Mouse (Mus musculus) ovary, postnatal 10 days (tissue): ENCODE measurements around the gene Senp2.

Experiments
- DNase-seq: peaks from one replicate; pipeline ENCODE4 v3.0.0; 2022; ENCODE audit warnings: low spot score

Gene Senp2

GRCm38 (mm10) chr16:22027474-22027873 is 18.2 kb downstream of the Senp2 start:
- no peak for DNase-seq

GRCm38 (mm10) chr16:22038554-22038953 is 29.3 kb downstream of the Senp2 start:
- no peak for DNase-seq

DNA sequence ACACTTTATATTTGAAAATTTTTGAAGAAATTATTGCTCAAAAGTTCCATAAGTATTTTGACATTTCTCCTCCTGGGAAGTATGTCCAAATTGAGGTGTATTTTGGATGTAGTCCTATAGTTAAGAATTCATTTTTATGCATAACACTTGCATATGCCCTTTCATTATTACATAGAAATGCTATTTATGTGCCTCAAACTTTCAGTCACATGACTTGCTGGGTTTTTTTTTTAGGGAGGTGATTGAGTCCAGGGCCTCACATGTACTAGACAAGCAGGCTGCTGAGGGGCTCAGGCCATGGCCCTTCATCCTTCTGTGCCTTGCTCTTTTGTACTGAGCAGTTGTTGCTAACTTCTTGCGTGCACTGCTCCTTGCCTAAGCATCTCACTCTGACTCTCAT is 30.7 kb downstream of the Senp2 start:
- no peak for DNase-seq

GRCm38 (mm10) chr16:22043830-22044229 is 34.5 kb downstream of the Senp2 start:
- no peak for DNase-seq

GRCm38 (mm10) chr16:22045930-22046329 is 36.6 kb downstream of the Senp2 start:
- DNase-seq: no peak

GRCm38 (mm10) chr16:22046739-22047366 is 37.6 kb downstream of the Senp2 start:
- DNase-seq: no peak

- DNase-seq: no peak
Measured at GRCm38 (mm10) chr16:22053411-22053810, 44.1 kb downstream of the Senp2 start.

DNA sequence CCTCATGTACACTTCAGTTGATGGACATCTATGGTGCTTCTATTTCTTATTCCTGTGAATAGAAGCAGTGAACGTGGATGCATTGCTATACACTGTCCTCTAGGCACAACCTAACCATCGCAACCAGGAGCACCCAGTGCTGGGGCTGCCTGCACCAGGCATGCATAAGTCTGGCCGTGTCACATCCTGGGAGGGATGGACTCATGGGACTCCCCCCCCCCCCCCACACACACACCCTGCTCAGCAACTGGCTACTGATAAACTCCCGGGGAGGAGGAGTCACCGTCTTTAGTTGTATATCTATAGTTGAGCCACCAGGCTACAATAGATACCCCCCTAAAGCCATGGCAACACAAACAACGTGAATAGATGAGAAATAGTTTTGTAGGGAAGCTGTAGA is 48.2 kb downstream of the Senp2 start:
- no peak for DNase-seq

DNA sequence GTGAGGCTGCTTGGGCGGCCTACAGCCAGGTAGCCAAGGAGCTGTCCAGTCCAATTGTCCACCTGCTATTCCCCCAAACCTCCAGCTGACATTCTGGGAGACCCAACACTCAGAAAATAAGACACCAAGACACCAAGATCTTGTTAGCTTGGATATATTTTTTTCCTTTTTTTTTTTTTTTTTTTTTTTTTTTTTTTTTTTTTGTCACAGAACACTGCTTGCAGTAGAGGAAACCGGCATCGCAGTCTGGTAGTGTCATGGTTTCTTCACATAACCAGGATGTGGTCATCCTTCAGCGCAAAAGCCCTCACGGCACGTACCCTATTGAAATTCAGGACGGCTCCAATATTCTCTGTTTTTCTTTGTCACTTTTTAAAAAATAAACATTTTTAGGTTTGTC is 49.6 kb downstream of the Senp2 start:
- no peak for DNase-seq

GRCm38 (mm10) chr16:22060416-22060815 is 51.1 kb downstream of the Senp2 start:
- DNase-seq: no peak

GRCm38 (mm10) chr16:22061555-22062160 is 52.4 kb downstream of the Senp2 start:
- no peak for DNase-seq

- no peak for DNase-seq
Measured at GRCm38 (mm10) chr16:22062284-22062683, 53.0 kb downstream of the Senp2 start.

DNA sequence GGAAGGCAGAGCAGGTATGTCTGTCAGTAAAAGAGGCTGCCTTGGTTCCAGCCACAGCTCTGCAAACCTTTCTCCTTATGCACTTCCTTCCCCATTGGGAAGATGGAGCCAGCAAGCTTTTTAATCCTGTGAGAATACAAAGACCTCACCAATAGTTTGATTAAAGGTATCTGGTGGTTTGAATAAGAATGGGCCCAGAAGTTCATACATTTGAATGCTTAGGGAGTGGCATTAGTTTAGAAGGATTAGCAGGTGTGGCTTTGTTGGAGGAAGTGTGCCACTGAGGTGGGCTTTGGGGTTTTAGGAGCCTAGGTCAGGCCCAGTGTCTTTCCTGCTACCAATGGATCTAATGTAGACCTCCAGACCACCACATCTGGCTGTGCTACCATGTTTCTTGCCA is 56.3 kb downstream of the Senp2 start:
- no peak for DNase-seq

- no peak for DNase-seq
Measured at GRCm38 (mm10) chr16:22067406-22067805, 58.1 kb downstream of the Senp2 start.

GRCm38 (mm10) chr16:22071361-22071760 is 62.1 kb downstream of the Senp2 start:
- DNase-seq: no peak

- DNase-seq: no peak
Measured at GRCm38 (mm10) chr16:22075067-22075466, 65.8 kb downstream of the Senp2 start.

DNA sequence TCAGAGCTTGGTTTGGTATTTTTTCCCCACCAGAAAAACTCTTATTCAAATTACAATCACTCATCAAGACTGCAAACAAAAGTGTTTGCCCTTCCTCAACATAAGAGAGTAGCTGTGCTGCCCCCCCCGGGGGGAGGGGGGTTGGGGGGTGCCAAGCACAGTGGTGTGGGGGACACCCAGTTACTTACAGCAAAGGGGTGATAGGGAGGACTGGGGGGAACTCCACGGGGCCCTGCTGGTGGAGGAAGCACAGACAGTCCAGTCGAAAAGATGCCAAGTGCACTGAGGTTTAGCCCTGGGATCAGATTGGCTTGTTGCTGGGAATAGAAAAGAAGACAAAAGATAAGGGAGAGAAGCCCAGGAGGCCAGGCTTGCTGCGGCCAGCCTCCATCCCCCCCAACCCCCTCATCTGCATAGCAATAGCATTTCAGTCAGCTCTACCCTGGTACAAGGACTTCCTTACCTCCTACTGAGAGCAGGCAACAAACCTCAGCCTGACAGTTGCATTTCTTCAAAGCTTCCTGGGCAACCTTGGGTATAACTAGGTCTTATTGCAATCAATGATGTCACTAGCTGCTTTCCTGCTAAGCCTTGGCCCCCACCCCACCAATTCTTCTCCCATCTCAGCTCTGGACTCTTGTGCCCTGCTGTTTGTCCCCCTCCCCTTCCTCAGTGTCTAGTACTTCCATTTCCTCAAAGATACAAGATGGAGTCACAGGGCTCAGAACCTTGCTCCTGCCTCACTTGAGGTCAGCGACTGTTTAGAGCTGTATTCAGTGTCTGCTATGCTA is 66.7 kb downstream of the Senp2 start:
- DNase-seq: no peak

DNA sequence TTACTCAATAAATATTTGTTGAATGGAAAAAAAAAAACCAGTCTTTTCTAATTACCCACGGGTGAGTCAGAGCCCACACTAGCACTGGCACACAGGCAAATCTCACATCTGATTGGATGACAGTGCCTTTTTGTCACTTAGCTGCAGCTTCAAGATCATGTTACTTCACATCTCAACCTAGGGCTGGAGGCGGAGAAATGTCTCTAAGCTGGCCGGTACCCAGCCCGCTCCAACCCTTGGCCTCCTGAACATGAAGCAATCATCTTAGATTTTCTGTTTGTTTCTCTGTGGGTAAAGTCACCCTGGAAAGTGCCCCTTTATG is 67.3 kb downstream of the Senp2 start:
- DNase-seq: no peak

- no peak for DNase-seq
Measured at GRCm38 (mm10) chr16:22080125-22080710, 70.9 kb downstream of the Senp2 start.

DNA sequence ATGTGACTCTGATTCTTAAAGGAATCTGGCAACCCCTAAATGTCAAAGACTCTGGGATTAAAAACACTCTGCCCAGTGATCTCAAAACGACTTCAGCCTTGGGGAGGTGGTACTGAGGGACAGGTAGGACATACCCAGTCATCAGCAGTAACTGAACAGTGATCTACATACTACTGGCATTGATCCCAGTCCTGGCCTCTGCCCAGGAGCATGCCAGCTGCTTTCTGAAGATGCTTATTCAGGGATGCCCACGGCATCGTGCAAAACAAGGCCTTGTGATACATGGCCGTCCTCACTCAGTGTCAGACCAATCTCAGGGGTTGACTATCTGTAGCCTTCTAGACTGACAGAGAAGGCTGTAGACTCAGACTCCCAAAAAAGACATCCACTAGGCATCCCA is 76.1 kb downstream of the Senp2 start:
- DNase-seq: no peak

- no peak for DNase-seq
Measured at GRCm38 (mm10) chr16:22091255-22091783, 82.0 kb downstream of the Senp2 start.

GRCm38 (mm10) chr16:22095751-22096150 is 86.5 kb downstream of the Senp2 start:
- no peak for DNase-seq

GRCm38 (mm10) chr16:22097659-22098058 is 88.4 kb downstream of the Senp2 start:
- DNase-seq: no peak
